Mouse (Mus musculus): ENCODE measurements around the gene Hectd3.

The Hectd3 gene

DNA sequence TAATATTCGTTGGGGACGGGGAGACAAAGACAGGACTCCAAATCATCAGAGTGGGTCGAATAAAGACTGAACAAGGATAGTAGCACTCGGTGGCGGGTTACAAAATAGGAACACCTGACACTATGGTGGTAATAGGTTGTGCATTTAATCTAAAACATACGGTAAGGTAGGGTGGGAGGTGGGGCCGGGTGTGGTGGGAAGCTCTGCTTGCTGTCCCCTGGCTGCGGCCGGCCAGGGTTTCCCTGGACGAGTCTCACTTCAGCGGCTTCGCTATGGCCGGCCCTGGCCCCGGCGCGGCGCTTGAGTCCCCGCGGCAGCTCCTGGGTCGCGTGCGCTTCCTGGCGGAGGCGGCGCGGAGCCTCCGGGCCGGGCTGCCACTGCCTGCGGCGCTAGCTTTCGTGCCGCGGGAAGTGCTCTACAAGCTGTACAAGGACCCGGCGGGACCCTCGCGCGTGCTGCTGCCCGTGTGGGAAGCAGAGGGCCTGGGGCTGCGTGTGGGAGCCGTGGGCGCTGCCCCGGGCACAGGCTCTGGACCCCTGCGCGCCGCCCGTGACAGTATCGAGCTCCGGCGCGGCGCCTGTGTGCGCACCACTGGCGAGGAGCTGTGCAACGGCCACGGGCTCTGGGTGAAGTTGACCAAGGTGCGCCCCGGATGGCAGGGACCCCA lies at the start of gene Hectd3:
TSS of gene Hectd3 (plus strand) at position 187 of the 667 bp plus-strand sequence.
- peak; percentile 72 for DNase-seq (ENCODE audit: low read depth, low spot score)

- no peak for DNase-seq (ENCODE audit: low read depth, low spot score)
Observed at GRCm38 (mm10) chr4:116951642-116952041, 43.5 kb upstream of the Hectd3 start.

DNA sequence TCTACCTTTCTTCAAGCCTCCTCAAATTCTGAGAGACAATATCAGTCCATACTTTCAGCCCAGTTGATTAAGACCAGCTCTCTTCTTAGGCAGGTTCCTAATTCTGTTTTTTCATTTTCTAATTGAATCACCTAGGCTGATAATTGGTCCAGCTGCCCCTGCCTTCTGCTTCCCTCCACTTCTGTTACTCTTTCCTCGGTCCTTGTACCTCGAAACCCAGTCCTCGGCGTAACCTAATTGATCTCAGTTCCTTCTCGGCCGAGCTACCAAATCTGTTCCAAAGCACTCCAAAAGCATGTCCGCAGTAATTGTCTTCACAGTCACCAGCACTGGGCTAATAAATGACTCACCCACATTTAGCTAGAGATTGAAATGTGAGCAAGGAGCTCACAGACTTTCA lies 40.2 kb upstream of the Hectd3 start:
- no peak for DNase-seq (ENCODE audit: low read depth, low spot score)

- no peak for DNase-seq (ENCODE audit: low read depth, low spot score)
Observed at GRCm38 (mm10) chr4:116976503-116976902, 18.6 kb upstream of the Hectd3 start.

- DNase-seq (ENCODE audit: low read depth, low spot score) = no peak
Observed at GRCm38 (mm10) chr4:116985681-116986080, 9.4 kb upstream of the Hectd3 start.

- DNase-seq (ENCODE audit: low read depth, low spot score) = peak; percentile 43
Observed at GRCm38 (mm10) chr4:116986400-116987121, 8.6 kb upstream of the Hectd3 start.

DNA sequence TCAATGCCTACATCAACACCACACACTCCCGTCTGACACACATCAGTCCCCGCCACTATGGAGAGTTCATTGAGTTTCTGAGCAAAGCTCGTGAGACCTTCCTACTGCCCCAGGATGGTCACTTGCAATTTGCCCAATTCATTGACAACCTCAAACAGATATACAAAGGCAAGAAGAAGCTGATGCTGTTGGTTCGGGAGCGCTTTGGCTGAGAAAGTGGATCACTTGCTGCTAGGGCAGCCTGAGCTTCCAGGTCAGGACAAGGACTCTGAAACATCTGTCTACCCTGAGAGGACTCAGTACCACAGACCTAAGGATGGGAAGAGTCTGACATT lies 8.0 kb upstream of the Hectd3 start:
- DNase-seq (ENCODE audit: low read depth, low spot score) = no peak

DNA sequence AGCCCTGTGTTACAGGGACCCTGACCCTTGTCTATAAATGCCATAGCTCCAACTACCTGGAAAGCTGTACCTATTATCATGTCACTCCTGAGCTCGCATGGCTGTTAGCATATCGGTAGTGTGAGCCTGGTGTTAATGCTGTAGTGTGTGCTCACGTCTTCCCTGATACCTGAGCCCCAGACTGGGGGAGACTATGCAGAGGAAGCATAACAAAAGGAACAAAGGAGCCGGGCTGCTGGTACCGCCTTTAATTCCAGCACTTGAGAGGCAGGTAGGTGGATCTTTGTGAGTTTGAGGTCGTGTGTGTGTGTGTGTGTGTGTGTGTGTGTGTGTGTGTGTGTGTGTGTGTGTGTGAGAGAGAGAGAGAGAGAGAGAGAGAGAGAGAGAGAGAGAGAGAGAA lies 5.4 kb upstream of the Hectd3 start:
- no peak for DNase-seq (ENCODE audit: low read depth, low spot score)

DNA sequence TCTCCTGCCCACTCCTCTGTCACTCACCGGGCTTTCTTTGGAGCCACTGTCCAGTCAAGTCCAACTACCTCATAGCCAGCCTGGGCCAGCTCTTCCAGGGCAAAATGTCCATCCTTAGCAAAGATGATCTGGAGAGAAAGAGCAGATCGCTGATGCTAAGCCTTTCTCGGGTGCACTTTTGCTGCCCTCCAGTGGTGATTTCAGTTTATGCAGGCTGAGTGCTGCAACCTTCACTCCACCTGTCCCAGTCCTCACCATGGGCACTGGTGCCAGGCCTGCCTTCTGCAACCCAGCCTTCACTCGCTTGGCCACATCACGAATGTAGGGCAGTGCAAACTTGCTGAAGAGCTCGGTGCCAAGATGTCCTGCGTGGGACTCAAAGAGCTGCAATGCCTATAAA lies 3.8 kb upstream of the Hectd3 start:
- peak; percentile 65 for DNase-seq (ENCODE audit: low read depth, low spot score)

- DNase-seq (ENCODE audit: low read depth, low spot score) = peak; percentile 93
Observed at GRCm38 (mm10) chr4:116993672-116994621, 1.2 kb upstream of the Hectd3 start, which contains the start of gene Urod. TSS of gene Urod (minus strand) at chr4:116994413.

DNA sequence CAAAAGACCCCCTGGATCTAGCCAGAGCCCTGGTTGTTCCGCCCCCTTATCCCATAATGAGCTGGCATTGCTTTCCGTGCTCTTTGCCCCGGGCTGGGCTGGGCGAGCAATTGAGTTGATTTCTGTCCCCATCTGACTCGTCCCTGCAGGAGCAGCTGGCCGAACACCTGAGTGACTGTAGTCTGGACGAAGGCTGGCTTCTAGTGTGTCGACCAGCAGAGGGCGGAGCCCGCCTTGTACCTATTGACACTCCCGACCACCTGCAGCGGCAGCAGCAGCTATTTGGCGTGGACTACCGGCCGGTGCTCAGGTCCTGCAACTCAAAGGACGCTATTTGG lies 650 bp downstream of the Hectd3 start:
- peak; percentile 43 for DNase-seq (ENCODE audit: low read depth, low spot score)

DNA sequence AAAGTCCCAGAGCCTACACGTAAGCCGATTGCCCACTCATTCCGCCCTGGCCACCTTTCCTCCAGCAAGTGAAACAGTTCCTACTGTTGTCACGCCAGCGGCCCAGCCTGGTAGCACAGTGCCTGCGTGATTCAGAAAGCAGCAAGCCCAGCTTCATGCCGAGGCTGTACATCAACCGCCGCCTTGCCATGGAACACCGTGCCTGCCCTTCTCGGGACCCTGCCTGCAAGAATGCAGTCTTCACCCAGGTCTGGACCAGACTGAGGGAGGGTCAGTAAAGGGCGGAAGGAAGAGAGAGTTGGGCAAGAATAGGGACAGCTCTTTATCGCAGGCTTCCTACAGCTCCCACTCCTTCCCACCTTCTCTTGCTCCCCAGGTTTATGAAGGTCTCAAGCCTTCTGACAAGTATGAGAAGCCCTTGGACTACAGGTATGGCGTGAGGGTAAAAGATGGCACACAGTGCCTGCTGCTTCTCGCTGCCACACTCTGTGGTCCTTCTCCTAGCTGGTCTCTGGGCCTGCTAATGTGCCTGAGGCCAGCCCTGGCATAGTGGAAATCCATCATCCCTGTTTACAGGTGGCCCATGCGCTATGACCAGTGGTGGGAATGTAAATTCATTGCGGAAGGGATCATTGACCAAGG lies 4.5 kb downstream of the Hectd3 start:
- no peak for DNase-seq (ENCODE audit: low read depth, low spot score)

GRCm38 (mm10) chr4:117001957-117002356 lies 6.8 kb downstream of the Hectd3 start:
- DNase-seq (ENCODE audit: low read depth, low spot score) = no peak

DNA sequence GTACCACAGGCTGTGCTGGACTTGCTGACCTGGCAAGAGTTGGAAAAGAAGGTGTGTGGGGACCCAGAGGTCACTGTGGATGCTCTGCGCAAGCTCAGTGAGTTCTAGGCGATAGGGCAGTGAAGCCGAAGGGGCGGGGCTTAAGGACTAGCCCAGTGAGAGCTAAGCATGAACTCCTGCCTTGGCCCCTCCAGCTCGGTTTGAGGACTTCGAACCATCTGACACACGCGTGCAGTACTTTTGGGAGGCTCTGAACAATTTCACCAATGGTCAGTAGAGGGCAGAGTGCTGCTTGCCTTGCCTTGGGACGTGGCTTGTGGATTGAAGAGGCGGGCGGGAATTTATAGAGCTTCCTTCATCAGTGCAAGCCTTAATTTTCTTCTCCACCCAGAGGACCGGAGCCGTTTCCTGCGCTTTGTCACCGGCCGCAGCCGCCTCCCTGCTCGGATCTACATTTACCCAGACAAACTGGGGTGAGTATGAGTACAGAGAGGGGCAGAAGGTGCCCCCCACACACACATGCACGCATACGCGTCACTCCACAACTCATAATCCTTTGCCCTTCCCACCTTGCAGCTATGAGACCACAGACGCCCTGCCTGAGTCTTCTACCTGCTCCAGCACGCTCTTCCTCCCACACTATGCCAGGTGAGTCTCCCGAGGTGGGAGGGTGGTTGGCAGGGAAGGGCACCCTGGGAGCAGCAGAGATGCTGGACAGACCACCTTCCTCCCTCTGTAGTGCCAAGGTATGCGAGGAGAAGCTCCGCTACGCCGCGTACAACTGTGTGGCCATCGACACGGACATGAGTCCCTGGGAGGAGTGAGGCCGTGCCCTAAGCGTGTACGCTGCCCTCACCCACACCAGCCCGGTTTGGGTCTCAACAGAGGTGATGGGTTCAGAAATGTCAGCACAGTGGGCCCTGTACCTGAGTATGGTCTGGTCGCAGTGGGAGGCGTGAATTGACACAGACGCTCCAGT lies 7.7 kb downstream of the Hectd3 start:
- DNase-seq (ENCODE audit: low read depth, low spot score) = peak; percentile 39

- no peak for DNase-seq (ENCODE audit: low read depth, low spot score)
Observed at GRCm38 (mm10) chr4:117004649-117005048, 9.5 kb downstream of the Hectd3 start.

GRCm38 (mm10) chr4:117005611-117006400 lies 10.7 kb downstream of the Hectd3 start:
- DNase-seq (ENCODE audit: low read depth, low spot score) = no peak

DNA sequence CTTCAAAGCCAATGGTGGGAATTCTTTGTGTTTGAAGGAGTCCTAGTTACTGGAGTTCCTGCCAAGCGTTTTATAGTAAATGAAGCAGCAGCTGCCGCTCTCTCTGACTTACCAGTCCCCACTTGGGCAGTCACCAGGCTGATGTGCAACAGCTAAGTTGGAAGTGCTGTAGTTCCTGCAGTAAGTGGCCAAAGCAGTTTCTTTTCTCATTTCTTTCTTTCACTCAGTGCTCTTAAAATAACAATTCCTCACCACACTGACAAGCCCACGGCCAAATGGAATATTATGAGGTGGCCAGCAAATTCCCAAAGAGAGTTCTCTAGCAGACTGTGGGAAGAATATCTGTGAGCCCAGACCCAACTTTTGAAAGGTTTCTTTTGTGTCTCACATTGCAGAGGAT lies 11.9 kb downstream of the Hectd3 start:
- DNase-seq (ENCODE audit: low read depth, low spot score) = no peak

DNA sequence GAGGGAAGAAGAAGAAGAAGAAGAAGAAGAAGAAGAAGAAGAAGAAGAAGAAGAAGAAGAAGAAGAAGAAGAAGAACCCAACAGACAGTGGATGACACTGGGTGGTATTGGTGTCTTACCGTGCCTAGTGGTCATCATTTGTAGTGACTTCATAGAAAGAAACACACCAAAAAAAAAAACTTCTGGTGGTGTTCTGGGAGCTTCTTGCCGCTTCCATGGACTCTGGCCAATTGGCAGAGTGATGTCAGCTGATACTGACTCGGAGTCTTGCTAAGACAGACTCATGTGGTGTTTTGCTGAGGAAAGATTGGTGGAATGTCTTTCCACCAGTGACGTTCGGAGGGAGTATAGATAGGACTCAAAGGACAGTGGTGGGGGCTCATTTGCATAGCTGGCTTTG lies 15.1 kb downstream of the Hectd3 start:
- DNase-seq (ENCODE audit: low read depth, low spot score) = no peak

DNA sequence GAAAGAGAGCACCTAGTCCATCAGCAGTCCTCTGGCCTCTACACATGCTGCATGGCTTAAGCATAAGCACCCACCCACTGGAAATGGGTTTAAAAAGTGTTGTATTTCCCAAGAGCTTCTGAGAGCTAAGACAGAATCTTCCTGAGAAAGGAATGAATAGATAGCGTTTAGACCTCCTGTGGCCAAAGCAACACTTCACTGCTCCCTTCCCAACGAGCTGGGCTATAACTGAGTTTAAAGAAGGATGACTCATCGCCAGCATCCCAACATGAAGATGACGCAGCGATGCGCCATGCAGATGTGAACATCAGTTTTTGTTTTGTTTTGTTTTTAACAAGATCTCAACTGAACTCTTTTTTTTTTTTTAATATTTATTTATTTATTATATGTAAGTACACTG lies 18.5 kb downstream of the Hectd3 start:
- DNase-seq (ENCODE audit: low read depth, low spot score) = no peak

DNA sequence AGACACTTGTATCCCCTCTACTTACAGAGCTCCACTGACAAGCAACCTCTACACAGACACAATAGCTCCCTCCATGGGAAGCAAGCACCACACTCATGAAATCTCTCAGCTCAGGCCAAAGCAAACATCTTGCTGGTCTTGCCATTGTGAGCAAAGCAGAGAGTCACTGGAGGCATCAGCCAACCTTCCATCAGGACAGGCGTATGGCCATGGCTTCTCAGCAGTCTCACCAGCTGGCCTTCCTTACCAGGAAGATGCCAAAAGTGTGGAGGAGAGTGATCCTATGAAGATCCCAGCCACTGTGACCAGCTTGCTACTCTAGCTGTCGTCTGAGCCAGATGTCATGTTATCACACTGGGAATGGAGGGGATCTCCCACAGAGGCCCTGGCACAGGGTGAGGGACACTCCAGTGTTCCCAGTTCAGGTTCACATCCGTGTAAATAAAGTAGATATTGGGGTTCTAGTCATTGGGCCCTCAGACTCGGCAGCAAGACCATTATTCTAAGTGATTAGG lies 19.8 kb downstream of the Hectd3 start:
- no peak for DNase-seq (ENCODE audit: low read depth, low spot score)

Measured in skeletal muscle tissue, adult 2 months (tissue).